8 mouse cellular contexts compared by ENCODE assay signal in genomic region chr13:37778147-37778593, GRCm38 (mm10). TPM values are rescaled to one million over a fixed set of nuclear protein-coding genes. Genes with fewer than 3 reads are reported as not detected.
DNase-seq lines count a peak whose midpoint lies in the region; ATAC-seq and TF ChIP-seq lines count a peak whose summit lies in the region.

Rreb1 (plus strand) TSS chr13:37778400.

- no peaks in the 10 kb centered on the region for H3K9me3 ChIP-seq in erythroblast, embryonic 14.5 days (ENCODE audit: control insufficient read depth, low read length)
- H3K9me3 ChIP-seq in heart, embryonic 10.5 days = no peaks in the 10 kb centered on the region
- no peaks in the 10 kb centered on the region for H3K9me3 ChIP-seq in kidney, embryonic 15.5 days (replicated peaks)
- no peaks in the 10 kb centered on the region for H3K9me3 ChIP-seq in midbrain, embryonic 16.5 days (replicated peaks; ENCODE audit: control insufficient read depth, low read length, poor library complexity, severe bottlenecking)
- no peaks in the 10 kb centered on the region for H3K9me3 ChIP-seq in stomach, embryonic 16.5 days (replicated peaks; ENCODE audit: control insufficient read depth, low read length)

- peak within 1 kb of the TSS; percentile 35 for H3K4me3 ChIP-seq in cerebellum, adult 2 months (replicated peaks; ENCODE audit: insufficient read depth, low read depth, low read length)
- H3K4me3 ChIP-seq in erythroblast, embryonic 14.5 days (replicated peaks) = peak within 1 kb of the TSS; percentile 61
- peak within 1 kb of the TSS; percentile 85 for H3K4me3 ChIP-seq in heart, embryonic 10.5 days
- H3K4me3 ChIP-seq in kidney, embryonic 15.5 days (replicated peaks) = peak within 1 kb of the TSS; percentile 59
- H3K4me3 ChIP-seq in midbrain, embryonic 16.5 days (ENCODE audit: low read depth, low read length) = peak within 1 kb of the TSS; percentile 60
- H3K4me3 ChIP-seq in stomach, embryonic 16.5 days (replicated peaks; ENCODE audit: low read length) = peak within 1 kb of the TSS; percentile 64

- peaks cover 3% of the 10 kb centered on the region; the same call in 1 of the 2 replicates for H3K4me1 ChIP-seq in cerebellum, adult 2 months (ENCODE audit: control insufficient read depth, insufficient read depth, low read length)
- H3K4me1 ChIP-seq in erythroblast, embryonic 14.5 days (ENCODE audit: control insufficient read depth) = peaks cover 22% of the 10 kb centered on the region
- peaks cover 23% of the 10 kb centered on the region for H3K4me1 ChIP-seq in heart, embryonic 10.5 days
- H3K4me1 ChIP-seq in kidney, embryonic 15.5 days = peaks cover 22% of the 10 kb centered on the region
- peaks cover 13% of the 10 kb centered on the region for H3K4me1 ChIP-seq in midbrain, embryonic 16.5 days (ENCODE audit: control insufficient read depth, insufficient read depth, low read length)
- H3K4me1 ChIP-seq in stomach, embryonic 16.5 days (ENCODE audit: control insufficient read depth, insufficient read depth, low read length) = peaks cover 13% of the 10 kb centered on the region; the same call in 1 of the 2 replicates

- no peak for TF ChIP-seq CTCF in cerebellum, adult 2 months (IDR thresholded peaks at IDR 0.05; ENCODE audit: borderline replicate concordance, insufficient read depth, low read depth, low read length)

- DNase-seq in cerebellum, adult 2 months = peak; percentile 20 to 23
- DNase-seq in cerebellum, adult 11 months = no peak
- DNase-seq in heart, embryonic 10.5 days (ENCODE audit: low spot score) = no peak
- DNase-seq in liver = peak; percentile 41

- TF ChIP-seq POLR2A in cerebellum, adult 2 months (IDR thresholded peaks at IDR 0.05; ENCODE audit: borderline replicate concordance, insufficient read depth, low read length) = no peak

- under 1% methylated on average over 34 of the region's 37 CpGs for WGBS in cerebellum, adult 2 months
- WGBS in heart, embryonic 10.5 days = under 1% methylated on average over 36 of the region's 37 CpGs
- WGBS in kidney, embryonic 15.5 days = under 1% methylated on average over 35 of the region's 37 CpGs
- WGBS in midbrain, embryonic 16.5 days = under 1% methylated on average over 32 of the region's 37 CpGs
- under 1% methylated on average over 36 of the region's 37 CpGs for WGBS in stomach, embryonic 16.5 days

- peak within 1 kb of the TSS; percentile 100 for H3K4me2 ChIP-seq in kidney, embryonic 15.5 days
- H3K4me2 ChIP-seq in midbrain, embryonic 16.5 days (ENCODE audit: low read length) = peak within 1 kb of the TSS; percentile 100
- peak within 1 kb of the TSS; percentile 100 for H3K4me2 ChIP-seq in stomach, embryonic 16.5 days (ENCODE audit: low read depth, low read length)

- H3K9ac ChIP-seq in kidney, embryonic 15.5 days = peak within 1 kb of the TSS; percentile 57
- peak within 1 kb of the TSS; percentile 61 for H3K9ac ChIP-seq in midbrain, embryonic 16.5 days (ENCODE audit: low read depth, low read length)
- H3K9ac ChIP-seq in stomach, embryonic 16.5 days (ENCODE audit: low read length) = peak within 1 kb of the TSS; percentile 79

- ATAC-seq in kidney, embryonic 15.5 days (replicated peaks; ENCODE audit: low FRiP score) = peak; percentile 78
- ATAC-seq in midbrain, embryonic 16.5 days = peak; percentile 74
- peak; percentile 63 for ATAC-seq in stomach, embryonic 16.5 days (ENCODE audit: insufficient read depth, low FRiP score)

- no peaks in the 10 kb centered on the region for H3K27me3 ChIP-seq in cerebellum, adult 2 months (ENCODE audit: control insufficient read depth, insufficient read depth, low read length)
- peaks cover 29% of the 10 kb centered on the region for H3K27me3 ChIP-seq in erythroblast, embryonic 14.5 days (ENCODE audit: control insufficient read depth)
- H3K27me3 ChIP-seq in heart, embryonic 10.5 days (ENCODE audit: insufficient read depth, poor library complexity, severe bottlenecking) = peaks cover 40% of the 10 kb centered on the region
- peaks cover 13% of the 10 kb centered on the region; the same call in 1 of the 2 replicates for H3K27me3 ChIP-seq in kidney, embryonic 15.5 days
- peaks cover 23% of the 10 kb centered on the region for H3K27me3 ChIP-seq in midbrain, embryonic 16.5 days (ENCODE audit: control insufficient read depth, insufficient read depth, low read depth, low read length)
- H3K27me3 ChIP-seq in stomach, embryonic 16.5 days (ENCODE audit: control insufficient read depth, insufficient read depth, low read length) = no peaks in the 10 kb centered on the region

- H3K36me3 ChIP-seq in erythroblast, embryonic 14.5 days (ENCODE audit: control insufficient read depth) = no peaks in the 10 kb centered on the region
- no peaks in the 10 kb centered on the region for H3K36me3 ChIP-seq in heart, embryonic 10.5 days
- no peaks in the 10 kb centered on the region for H3K36me3 ChIP-seq in kidney, embryonic 15.5 days
- H3K36me3 ChIP-seq in midbrain, embryonic 16.5 days (ENCODE audit: control insufficient read depth, insufficient read depth, low read length) = no peaks in the 10 kb centered on the region
- no peaks in the 10 kb centered on the region for H3K36me3 ChIP-seq in stomach, embryonic 16.5 days (ENCODE audit: control insufficient read depth, insufficient read depth, low read length)

- H3K27ac ChIP-seq in cerebellum, adult 2 months (ENCODE audit: insufficient read depth, low read length) = no peak within 1 kb of the TSS
- H3K27ac ChIP-seq in heart, embryonic 10.5 days = peak within 1 kb of the TSS; percentile 84
- 0 out of 2 replicates have a peak within 1 kb of the TSS, but pooled peaks have one; percentile 13 for H3K27ac ChIP-seq in kidney, embryonic 15.5 days
- no peak within 1 kb of the TSS for H3K27ac ChIP-seq in midbrain, embryonic 16.5 days (ENCODE audit: low read length)
- peak within 1 kb of the TSS; percentile 74 for H3K27ac ChIP-seq in stomach, embryonic 16.5 days (ENCODE audit: low read length)

RNA-seq across cellular contexts. Expression of gene Rreb1, which starts in this region (rescaled TPM):
- 39.2 and 43.8 TPM in 2 replicates for polyA plus RNA-seq in cerebellum, adult 2 months (2012; rRNA removed)
- 0.46 and 0.60 TPM in 2 replicates for polyA plus RNA-seq in erythroblast, embryonic 14.5 days (2012)
- polyA plus RNA-seq in heart, embryonic 10.5 days (2016; fragmentation: Nextera tagmentation; extraction: Ambion mirVana) = 12.1 and 14.3 TPM in 2 replicates
- 14.3 and 14.5 TPM in 2 replicates for polyA plus RNA-seq in kidney, embryonic 15.5 days (2015; fragmentation: Nextera tagmentation; extraction: Ambion mirVana)
- polyA plus RNA-seq in midbrain, embryonic 16.5 days (2015; fragmentation: Nextera tagmentation; extraction: Ambion mirVana) = 2.6 and 3.0 TPM in 2 replicates
- 13.5 and 14.1 TPM in 2 replicates for polyA plus RNA-seq in stomach, embryonic 16.5 days (2015; fragmentation: Nextera tagmentation; extraction: Ambion mirVana)

Comparison
In these comparisons a context has a peak if more than half of its experiments do, and no peak if none do; other contexts are left out.
1. DNase-seq: peak in cerebellum, adult 2 months (2 of 2) and liver (single experiment); none in cerebellum, adult 11 months (single experiment) and heart, embryonic 10.5 days (single experiment).
2. H3K27ac ChIP-seq: peak in heart, embryonic 10.5 days (single experiment), kidney, embryonic 15.5 days (single experiment) and stomach, embryonic 16.5 days (single experiment); none in cerebellum, adult 2 months (single experiment) and midbrain, embryonic 16.5 days (single experiment).
3. H3K4me3 ChIP-seq: peak in every context shown above with its lines; median percentile 85 in heart, embryonic 10.5 days; 64 in stomach, embryonic 16.5 days; 61 in erythroblast, embryonic 14.5 days; 60 in midbrain, embryonic 16.5 days; 59 in kidney, embryonic 15.5 days; 35 in cerebellum, adult 2 months.
4. Peak in every context shown above with its lines, with median percentiles within 50 percentile points of each other: ATAC-seq, H3K4me2 ChIP-seq and H3K9ac ChIP-seq.